Mouse (Mus musculus): ENCODE data around the gene Isg20l2. TPM values are rescaled to one million over a fixed set of nuclear protein-coding genes. Genes with fewer than 3 reads are reported as not detected.
A peak's percentile ranks its signal among the peaks of the same experiment; 100 is the strongest.

Gene Isg20l2
- total RNA-seq, 2 experiments from 2014 or later, result 12.8 to 16.0 TPM

GRCm38 (mm10) chr3:87907906-87908305 lies 22.2 kb upstream of the Isg20l2 start:
- DNase-seq (ENCODE audit: low spot score in 2 of 2), result no peak
- intact Hi-C loops (cut with DNase I), result loop anchor here (2.0 kb wide), 1 partner anchor 23 kb away; the partner anchor contains the start of gene Prcc

- intact Hi-C loops (cut with DNase I), result no loop called here
- no peak for DNase-seq (ENCODE audit: low spot score in 2 of 2)
These were observed 20.7 kb upstream of the Isg20l2 start for GRCm38 (mm10) chr3:87909381-87909780.

- intact Hi-C loops (cut with DNase I), result no loop called here
- no peak for DNase-seq (ENCODE audit: low spot score in 2 of 2)
These were observed 20.2 kb upstream of the Isg20l2 start for GRCm38 (mm10) chr3:87909874-87910273.

GRCm38 (mm10) chr3:87910573-87911141 lies 19.5 kb upstream of the Isg20l2 start:
- DNase-seq (ENCODE audit: low spot score in 2 of 2), result peak in 1 of 2 experiments; percentile 37
- intact Hi-C loops (cut with DNase I), result no loop called here

- no peak for DNase-seq (ENCODE audit: low spot score in 2 of 2)
- intact Hi-C loops (cut with DNase I), result no loop called here
These were observed 16.6 kb upstream of the Isg20l2 start for GRCm38 (mm10) chr3:87913491-87913890.

- intact Hi-C loops (cut with DNase I), result no loop called here
- no peak for DNase-seq (ENCODE audit: low spot score in 2 of 2)
These were observed 16.2 kb upstream of the Isg20l2 start for GRCm38 (mm10) chr3:87913891-87914290.

- DNase-seq (ENCODE audit: low spot score in 2 of 2), result no peak
- intact Hi-C loops (cut with DNase I), result no loop called here
These were observed 13.1 kb upstream of the Isg20l2 start for GRCm38 (mm10) chr3:87916990-87917389.

GRCm38 (mm10) chr3:87918551-87918950 lies 11.6 kb upstream of the Isg20l2 start:
- intact Hi-C loops (cut with DNase I), result no loop called here

GRCm38 (mm10) chr3:87919336-87920108 lies 10.6 kb upstream of the Isg20l2 start, which contains the start of gene Mrpl24:
Gene Mrpl24 (plus strand): TSS chr3:87919506.
- intact Hi-C loops (cut with DNase I), result loop anchor here (1.0 kb wide), 2 partner anchors 11 to 13 kb away; partner anchors contain the start of genes Hdgf, Isg20l2 and Rrnad1
- peak; percentile 87 to 97 for DNase-seq (ENCODE audit: low spot score in 2 of 2)

More at GRCm38 (mm10) chr3:87918551-87918950, 11.6 kb upstream of the Isg20l2 start:
- DNase-seq (ENCODE audit: low spot score in 2 of 2), result no peak

GRCm38 (mm10) chr3:87920270-87920943 lies 9.7 kb upstream of the Isg20l2 start:
- intact Hi-C loops (cut with DNase I), result no loop called here
- DNase-seq (ENCODE audit: low spot score in 2 of 2), result no peak

GRCm38 (mm10) chr3:87924996-87925395 lies 5.1 kb upstream of the Isg20l2 start:
- intact Hi-C loops (cut with DNase I), result no loop called here
- DNase-seq (ENCODE audit: low spot score in 2 of 2), result no peak

- DNase-seq (ENCODE audit: low spot score in 2 of 2), result no peak
- intact Hi-C loops (cut with DNase I), result no loop called here
These were observed 2.7 kb upstream of the Isg20l2 start for GRCm38 (mm10) chr3:87927452-87927851.

- intact Hi-C loops (cut with DNase I), result loop anchor here (1.0 to 5.0 kb wide), 3 partner anchors 10 to 128 kb away; partner anchors contain the start of genes Mrpl24, Naxe and Prcc
- DNase-seq (ENCODE audit: low spot score in 2 of 2), result no peak
These were observed 605 bp upstream of the Isg20l2 start for GRCm38 (mm10) chr3:87929341-87930077.

GRCm38 (mm10) chr3:87934026-87934425 lies 3.9 kb downstream of the Isg20l2 start:
- DNase-seq (ENCODE audit: low spot score in 2 of 2), result no peak
- intact Hi-C loops (cut with DNase I), result loop anchor here (2.0 to 5.0 kb wide), 2 partner anchors 53 to 123 kb away; partner anchors contain the start of gene Naxe

GRCm38 (mm10) chr3:87934501-87934900 lies 4.4 kb downstream of the Isg20l2 start:
- no peak for DNase-seq (ENCODE audit: low spot score in 2 of 2)
- intact Hi-C loops (cut with DNase I), result loop anchor here (2.0 to 5.0 kb wide), 2 partner anchors 52 to 123 kb away; partner anchors contain the start of gene Naxe

GRCm38 (mm10) chr3:87935201-87935600 lies 5.1 kb downstream of the Isg20l2 start:
- intact Hi-C loops (cut with DNase I), result loop anchor here (1.0 to 2.0 kb wide), 3 partner anchors 26 to 136 kb away; no protein-coding TSS in a partner anchor
- no peak for DNase-seq (ENCODE audit: low spot score in 2 of 2)

- DNase-seq (ENCODE audit: low spot score in 2 of 2), result peak; percentile 72 to 83
- intact Hi-C loops (cut with DNase I), result loop anchor here (1.0 to 2.0 kb wide), 3 partner anchors 26 to 136 kb away; no protein-coding TSS in a partner anchor
These were observed 5.7 kb downstream of the Isg20l2 start for GRCm38 (mm10) chr3:87935776-87936175.

- intact Hi-C loops (cut with DNase I), result no loop called here
- no peak for DNase-seq (ENCODE audit: low spot score in 2 of 2)
These were observed 10.5 kb downstream of the Isg20l2 start for GRCm38 (mm10) chr3:87940611-87941010.

GRCm38 (mm10) chr3:87942471-87942870 lies 12.4 kb downstream of the Isg20l2 start:
- no peak for DNase-seq (ENCODE audit: low spot score in 2 of 2)
- intact Hi-C loops (cut with DNase I), result no loop called here
